Mouse (Mus musculus) lung, postnatal 0 days (tissue): ENCODE data around the gene Olfr168.
"Not testable (repeated sequence)": the region's sequence is repeated elsewhere in the genome, so short reads cannot be mapped to it uniquely, and the experiment has no call there.

Source experiments
- CTCF ChIP-seq: IDR thresholded peaks from 2 replicates; pipeline ENCODE4 v1.5.1; 2016; ENCODE audit warnings: antibody characterized with exemption, mild to moderate bottlenecking
- EP300 ChIP-seq: IDR thresholded peaks from 2 replicates; pipeline ENCODE4 v1.6.1; 2016; ENCODE audit warnings: antibody characterized with exemption, mild to moderate bottlenecking, control low read depth

GRCm38 (mm10) chr16:19571709-19572108 is 36.4 kb upstream of the Olfr168 start, which contains the start of gene Olfr169:
- not testable (repeated sequence) for TF ChIP-seq CTCF, EP300
